Mouse (Mus musculus): ENCODE results near the gene Lig1. TPM values are rescaled to one million over a fixed set of nuclear protein-coding genes. Genes with fewer than 3 reads are reported as not detected.

Lig1 gene
- polyA plus RNA-seq, 1 experiment from 2014 or later, result 41.7 TPM

DNA sequence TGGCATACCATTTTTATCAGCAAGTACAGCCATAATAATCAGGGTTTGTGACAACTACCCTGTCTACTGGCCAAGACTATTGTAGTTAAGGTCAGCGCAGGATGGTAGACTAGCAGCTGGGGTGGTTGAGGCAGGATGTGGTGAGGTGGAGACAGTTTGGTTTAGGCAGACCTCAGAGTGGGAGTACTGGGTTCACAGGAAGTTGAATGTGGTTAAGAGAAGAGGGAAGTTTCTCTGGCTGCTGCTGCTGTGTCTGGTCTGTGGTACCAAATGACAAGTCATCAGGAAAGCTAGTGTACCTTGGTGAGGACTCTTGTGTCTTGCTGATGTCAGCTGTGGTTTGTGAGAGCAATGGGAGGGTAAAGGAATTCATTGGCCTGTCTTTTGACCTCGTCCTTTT, 25.7 kb downstream of the Lig1 start:
- no peaks in the 10 kb centered on the region for H3K9me3 ChIP-seq (ENCODE audit: control insufficient read depth, low read length)
- H3K9ac ChIP-seq (replicated peaks; ENCODE audit: low read depth, low read length), result no peak overlapping the region
- no peaks in the 10 kb centered on the region for H3K27me3 ChIP-seq (replicated peaks; ENCODE audit: control insufficient read depth, insufficient read depth, low read length)
- peaks cover 9% of the 10 kb centered on the region for H3K36me3 ChIP-seq (ENCODE audit: control insufficient read depth, insufficient read depth)
- H3K27ac ChIP-seq (ENCODE audit: low read length), result no peak overlapping the region
- no peak for ATAC-seq
- WGBS, result 86% methylated on average over 2 of the region's 2 CpGs
- H3K4me2 ChIP-seq (ENCODE audit: low read length), result no peak overlapping the region
- H3K4me3 ChIP-seq (replicated peaks; ENCODE audit: low read length), result no peak overlapping the region
- H3K4me1 ChIP-seq (replicated peaks; ENCODE audit: control insufficient read depth, insufficient read depth, low read length), result no peaks in the 10 kb centered on the region

DNA sequence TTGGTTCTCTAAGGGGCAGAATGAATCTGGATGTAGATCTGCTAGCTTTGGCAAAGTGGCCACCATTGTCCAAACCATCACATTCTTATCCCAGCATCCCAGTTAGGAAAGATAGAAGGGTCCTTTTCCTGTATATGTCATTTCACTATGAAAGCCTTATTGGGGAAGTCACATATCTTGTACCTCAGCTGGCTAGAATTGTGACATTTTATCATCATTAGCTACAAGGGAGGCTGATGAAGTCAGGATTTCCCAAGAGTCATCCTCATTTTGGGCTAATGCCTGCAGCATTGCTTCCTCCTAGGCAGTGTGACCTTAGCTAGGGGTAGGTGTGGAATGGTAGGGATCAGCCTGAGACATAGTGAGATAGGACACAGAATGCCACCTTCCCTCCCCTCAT, 26.3 kb downstream of the Lig1 start:
- no peak overlapping the region for H3K4me2 ChIP-seq (ENCODE audit: low read length)
- no peak for ATAC-seq
- no peak overlapping the region for H3K9ac ChIP-seq (replicated peaks; ENCODE audit: low read depth, low read length)
- no peaks in the 10 kb centered on the region for H3K27me3 ChIP-seq (replicated peaks; ENCODE audit: control insufficient read depth, insufficient read depth, low read length)
- H3K36me3 ChIP-seq (ENCODE audit: control insufficient read depth, insufficient read depth), result peaks cover 11% of the 10 kb centered on the region
- H3K4me3 ChIP-seq (replicated peaks; ENCODE audit: low read length), result no peak overlapping the region
- H3K27ac ChIP-seq (ENCODE audit: low read length), result no peak overlapping the region
- H3K9me3 ChIP-seq (ENCODE audit: control insufficient read depth, low read length), result no peaks in the 10 kb centered on the region
- H3K4me1 ChIP-seq (replicated peaks; ENCODE audit: control insufficient read depth, insufficient read depth, low read length), result no peaks in the 10 kb centered on the region

DNA sequence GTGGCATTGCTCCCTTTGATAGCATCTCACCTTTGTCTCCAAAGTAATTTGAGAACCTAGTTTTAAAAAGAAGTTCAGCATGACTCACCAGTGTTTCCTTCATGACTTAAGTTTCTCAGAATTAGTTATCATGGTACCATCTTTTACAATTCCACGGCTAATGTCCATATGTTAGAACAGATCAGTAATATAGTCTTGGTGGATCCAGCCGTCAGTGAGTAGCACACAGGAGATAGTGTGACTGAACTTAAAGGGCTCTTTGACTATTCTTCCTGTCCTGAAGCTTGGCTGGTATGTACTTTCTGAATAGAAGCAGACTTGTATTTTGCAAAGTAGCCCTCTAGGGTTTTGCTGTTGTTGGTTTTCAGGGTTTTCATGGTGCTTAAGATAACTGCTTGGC, 32.3 kb downstream of the Lig1 start:
- no peak for ATAC-seq
- peaks cover 6% of the 10 kb centered on the region for H3K36me3 ChIP-seq (ENCODE audit: control insufficient read depth, insufficient read depth)
- no peak overlapping the region for H3K27ac ChIP-seq (ENCODE audit: low read length)

DNA sequence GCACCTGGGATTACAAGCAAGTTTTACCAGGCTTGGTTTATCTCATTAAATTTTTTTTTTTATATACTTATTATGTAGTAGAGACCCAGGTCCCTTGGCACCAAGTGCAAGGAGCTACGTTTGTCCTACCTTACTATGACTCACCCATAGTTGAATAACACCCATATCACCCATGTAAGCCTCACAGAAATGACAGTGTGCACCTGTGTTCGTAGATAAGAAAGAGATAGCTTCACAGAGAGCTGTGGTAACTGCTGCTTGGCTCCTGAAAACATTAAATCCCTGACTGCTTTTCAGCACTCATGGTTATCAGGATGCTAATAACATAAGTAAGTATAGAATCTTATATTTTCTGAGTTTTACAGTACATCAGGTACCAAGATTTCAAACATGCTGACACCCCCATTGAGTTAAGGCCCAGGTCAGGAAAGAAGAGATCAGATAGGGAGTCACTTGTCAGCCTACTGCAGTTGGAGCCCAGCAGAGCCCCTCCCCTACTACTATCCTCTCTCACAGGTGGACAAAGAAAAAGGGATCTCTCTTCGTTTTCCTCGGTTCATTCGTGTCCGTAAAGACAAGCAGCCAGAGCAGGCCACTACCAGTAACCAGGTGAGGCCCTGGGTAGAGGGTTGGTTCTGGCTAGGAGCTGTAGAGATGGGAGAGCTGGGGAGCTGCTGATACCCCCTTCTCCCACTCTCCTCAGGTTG, 33.6 kb downstream of the Lig1 start:
- Histone ChIP-seq H3K9me3 (ENCODE audit: control insufficient read depth, low read length) (no peaks in the 10 kb centered on the region), H3K36me3 (ENCODE audit: control insufficient read depth, insufficient read depth) (peaks cover 6% of the 10 kb centered on the region), H3K4me2 (ENCODE audit: low read length) (no peak overlapping the region), H3K9ac (replicated peaks; ENCODE audit: low read depth, low read length) (no peak overlapping the region), H3K4me3 (replicated peaks; ENCODE audit: low read length) (no peak overlapping the region), H3K27me3 (replicated peaks; ENCODE audit: control insufficient read depth, insufficient read depth, low read length) (no peaks in the 10 kb centered on the region), H3K4me1 (replicated peaks; ENCODE audit: control insufficient read depth, insufficient read depth, low read length) (no peaks in the 10 kb centered on the region), H3K27ac (ENCODE audit: low read length) (no peak overlapping the region)
- 94% methylated on average over 6 of the region's 6 CpGs for WGBS
- no peak for ATAC-seq

More for the DNA sequence above, 32.3 kb downstream of the Lig1 start:
- Histone ChIP-seq H3K27me3 (replicated peaks; ENCODE audit: control insufficient read depth, insufficient read depth, low read length) (no peaks in the 10 kb centered on the region), H3K9me3 (ENCODE audit: control insufficient read depth, low read length) (no peaks in the 10 kb centered on the region), H3K4me1 (replicated peaks; ENCODE audit: control insufficient read depth, insufficient read depth, low read length) (no peaks in the 10 kb centered on the region), H3K4me3 (replicated peaks; ENCODE audit: low read length) (no peak overlapping the region), H3K4me2 (ENCODE audit: low read length) (no peak overlapping the region), H3K9ac (replicated peaks; ENCODE audit: low read depth, low read length) (no peak overlapping the region)
- 99% methylated on average over 2 of the region's 2 CpGs for WGBS

DNA sequence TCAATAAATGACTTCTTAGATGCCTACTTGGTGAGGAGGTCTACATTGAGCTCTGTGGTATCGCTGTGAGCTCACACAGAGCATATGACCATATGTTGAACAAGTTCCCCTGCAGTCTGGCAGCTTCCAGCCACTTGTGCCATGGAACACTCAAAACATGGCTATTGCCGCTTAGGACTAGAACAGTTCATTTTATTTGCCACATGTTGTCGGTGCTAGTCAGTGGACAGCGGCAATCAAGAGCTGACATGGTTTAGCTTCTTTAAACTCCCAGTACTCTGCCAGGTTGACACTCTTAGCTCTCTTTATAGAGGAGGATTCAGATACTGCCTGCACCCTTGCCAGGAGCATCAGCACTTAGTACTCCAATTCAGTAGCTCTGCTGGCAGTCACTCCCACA, 34.3 kb downstream of the Lig1 start:
- Histone ChIP-seq H3K27ac (ENCODE audit: low read length) (no peak overlapping the region), H3K4me3 (replicated peaks; ENCODE audit: low read length) (no peak overlapping the region), H3K36me3 (ENCODE audit: control insufficient read depth, insufficient read depth) (peaks cover 3% of the 10 kb centered on the region), H3K4me2 (ENCODE audit: low read length) (no peak overlapping the region), H3K4me1 (replicated peaks; ENCODE audit: control insufficient read depth, insufficient read depth, low read length) (no peaks in the 10 kb centered on the region), H3K9ac (replicated peaks; ENCODE audit: low read depth, low read length) (no peak overlapping the region), H3K9me3 (ENCODE audit: control insufficient read depth, low read length) (no peaks in the 10 kb centered on the region), H3K27me3 (replicated peaks; ENCODE audit: control insufficient read depth, insufficient read depth, low read length) (no peaks in the 10 kb centered on the region)
- 93% methylated on average over 4 of the region's 4 CpGs for WGBS
- no peak for ATAC-seq

DNA sequence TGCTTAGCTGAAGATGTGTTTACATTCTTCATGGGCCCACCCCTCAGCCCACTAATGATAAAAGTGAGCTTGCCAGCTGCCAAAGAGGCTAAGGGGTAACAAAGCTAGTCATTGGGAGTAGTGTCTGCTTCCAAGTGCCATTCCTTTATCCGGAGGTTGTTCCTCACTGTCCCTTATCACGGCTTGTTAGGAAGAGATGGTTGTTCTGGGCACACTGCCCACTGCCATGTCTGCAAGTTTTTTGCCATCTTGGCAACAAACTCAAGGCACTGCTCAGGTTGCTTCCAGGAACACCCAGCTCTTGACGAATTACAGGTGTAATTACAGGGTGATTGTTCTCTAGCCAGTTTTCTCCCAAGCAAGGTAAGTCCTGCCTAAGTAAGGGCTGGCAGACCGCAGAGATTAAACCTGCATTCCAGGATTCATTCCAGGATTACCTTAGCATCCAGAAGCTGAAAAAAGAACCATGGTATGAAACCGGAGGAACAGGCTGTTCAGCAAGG, 37.1 kb downstream of the Lig1 start:
- Histone ChIP-seq H3K9me3 (ENCODE audit: control insufficient read depth, low read length) (no peaks in the 10 kb centered on the region), H3K4me1 (replicated peaks; ENCODE audit: control insufficient read depth, insufficient read depth, low read length) (no peaks in the 10 kb centered on the region), H3K4me2 (ENCODE audit: low read length) (no peak overlapping the region), H3K27ac (ENCODE audit: low read length) (no peak overlapping the region), H3K27me3 (replicated peaks; ENCODE audit: control insufficient read depth, insufficient read depth, low read length) (no peaks in the 10 kb centered on the region), H3K9ac (replicated peaks; ENCODE audit: low read depth, low read length) (no peak overlapping the region), H3K4me3 (replicated peaks; ENCODE audit: low read length) (no peak overlapping the region), H3K36me3 (ENCODE audit: control insufficient read depth, insufficient read depth) (no peaks in the 10 kb centered on the region)
- no peak for ATAC-seq
- 65% methylated on average over 5 of the region's 5 CpGs for WGBS

DNA sequence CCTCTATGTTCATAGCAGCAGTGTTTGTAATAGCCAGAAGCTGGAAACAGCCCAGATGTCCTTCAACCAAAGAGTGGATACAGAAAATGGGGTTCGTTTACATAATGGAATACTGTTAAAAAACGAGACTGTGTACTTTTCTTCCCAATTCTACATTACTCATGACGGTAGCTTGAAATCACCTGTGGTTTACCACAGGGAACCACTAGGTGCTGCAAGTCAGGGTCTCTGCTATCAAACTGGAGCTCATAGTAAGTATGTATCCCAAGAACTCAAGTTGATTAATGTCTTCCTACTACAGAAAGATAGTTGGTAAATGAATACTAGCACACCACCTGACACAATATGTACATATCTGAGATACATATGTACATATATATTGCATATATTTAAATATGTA, 44.3 kb downstream of the Lig1 start:
- Histone ChIP-seq H3K9ac (replicated peaks; ENCODE audit: low read depth, low read length) (no peak overlapping the region), H3K9me3 (ENCODE audit: control insufficient read depth, low read length) (no peaks in the 10 kb centered on the region), H3K27ac (ENCODE audit: low read length) (no peak overlapping the region), H3K4me1 (replicated peaks; ENCODE audit: control insufficient read depth, insufficient read depth, low read length) (no peaks in the 10 kb centered on the region), H3K36me3 (ENCODE audit: control insufficient read depth, insufficient read depth) (no peaks in the 10 kb centered on the region; the same call in 1 of the 2 replicates), H3K27me3 (replicated peaks; ENCODE audit: control insufficient read depth, insufficient read depth, low read length) (no peaks in the 10 kb centered on the region), H3K4me2 (ENCODE audit: low read length) (no peak overlapping the region), H3K4me3 (replicated peaks; ENCODE audit: low read length) (no peak overlapping the region)
- WGBS, result 89% methylated on average over 3 of the region's 3 CpGs
- no peak for ATAC-seq

DNA sequence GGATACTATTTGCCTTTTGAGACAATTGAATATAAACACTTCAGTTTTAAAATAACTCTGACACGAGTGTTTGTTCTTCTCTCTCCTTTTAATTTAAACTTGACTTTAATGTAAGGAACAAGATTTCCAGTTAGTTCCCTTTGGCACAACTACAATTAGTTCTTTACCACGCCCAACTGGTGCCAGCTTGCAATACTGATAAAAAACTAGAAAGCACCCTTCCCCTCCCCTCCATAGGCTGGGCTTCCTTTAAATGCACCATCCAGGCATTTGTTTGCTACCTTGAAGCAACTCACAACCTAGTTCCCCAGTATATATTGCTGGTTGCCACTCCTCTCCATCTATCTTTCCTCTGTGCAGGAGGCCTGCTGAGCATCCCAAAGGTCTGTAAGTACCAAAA, 47.2 kb downstream of the Lig1 start, which contains the start of gene Pla2g4c:
Gene Pla2g4c, plus strand, starts transcription at position 340 of the 400 bp plus-strand sequence.
- no peaks in the 10 kb centered on the region for H3K9me3 ChIP-seq (ENCODE audit: control insufficient read depth, low read length)
- WGBS, result 87% methylated on average over 2 of the region's 2 CpGs
- no peak for ATAC-seq
- H3K4me3 ChIP-seq (replicated peaks; ENCODE audit: low read length), result no peak within 1 kb of the TSS
- no peak within 1 kb of the TSS for H3K4me2 ChIP-seq (ENCODE audit: low read length)
- H3K4me1 ChIP-seq (replicated peaks; ENCODE audit: control insufficient read depth, insufficient read depth, low read length), result no peaks in the 10 kb centered on the region
- no peak within 1 kb of the TSS for H3K27ac ChIP-seq (ENCODE audit: low read length)
- no peaks in the 10 kb centered on the region; the same call in 1 of the 2 replicates for H3K36me3 ChIP-seq (ENCODE audit: control insufficient read depth, insufficient read depth)
- no peaks in the 10 kb centered on the region for H3K27me3 ChIP-seq (replicated peaks; ENCODE audit: control insufficient read depth, insufficient read depth, low read length)
- H3K9ac ChIP-seq (replicated peaks; ENCODE audit: low read depth, low read length), result no peak within 1 kb of the TSS

DNA sequence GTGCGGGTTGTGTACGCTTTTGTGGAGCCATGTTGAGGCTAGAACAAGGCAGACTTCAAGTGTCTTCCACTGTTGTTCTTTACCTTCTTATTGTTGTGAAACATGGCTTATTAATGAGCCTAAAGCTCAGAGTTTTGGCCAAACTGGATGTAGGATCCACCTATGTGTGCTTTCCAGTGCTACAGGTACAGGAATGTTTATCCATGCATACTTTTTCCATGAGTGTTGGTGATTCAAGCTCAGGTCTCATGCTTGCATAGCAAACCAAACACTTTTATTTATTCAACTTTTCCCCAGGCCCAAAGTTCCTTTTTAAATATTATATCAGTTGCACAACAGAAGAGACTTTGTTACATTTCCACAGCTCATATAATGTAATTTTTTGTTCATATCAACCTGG, 53.5 kb downstream of the Lig1 start:
- no peak for ATAC-seq
- H3K9me3 ChIP-seq (ENCODE audit: control insufficient read depth, low read length), result no peaks in the 10 kb centered on the region
- H3K4me2 ChIP-seq (ENCODE audit: low read length), result no peak overlapping the region
- 100% methylated on average over 2 of the region's 2 CpGs for WGBS
- no peaks in the 10 kb centered on the region for H3K36me3 ChIP-seq (ENCODE audit: control insufficient read depth, insufficient read depth)
- no peak overlapping the region for H3K4me3 ChIP-seq (replicated peaks; ENCODE audit: low read length)
- no peak overlapping the region for H3K27ac ChIP-seq (ENCODE audit: low read length)
- no peaks in the 10 kb centered on the region for H3K27me3 ChIP-seq (replicated peaks; ENCODE audit: control insufficient read depth, insufficient read depth, low read length)
- no peak overlapping the region for H3K9ac ChIP-seq (replicated peaks; ENCODE audit: low read depth, low read length)
- H3K4me1 ChIP-seq (replicated peaks; ENCODE audit: control insufficient read depth, insufficient read depth, low read length), result no peaks in the 10 kb centered on the region

DNA sequence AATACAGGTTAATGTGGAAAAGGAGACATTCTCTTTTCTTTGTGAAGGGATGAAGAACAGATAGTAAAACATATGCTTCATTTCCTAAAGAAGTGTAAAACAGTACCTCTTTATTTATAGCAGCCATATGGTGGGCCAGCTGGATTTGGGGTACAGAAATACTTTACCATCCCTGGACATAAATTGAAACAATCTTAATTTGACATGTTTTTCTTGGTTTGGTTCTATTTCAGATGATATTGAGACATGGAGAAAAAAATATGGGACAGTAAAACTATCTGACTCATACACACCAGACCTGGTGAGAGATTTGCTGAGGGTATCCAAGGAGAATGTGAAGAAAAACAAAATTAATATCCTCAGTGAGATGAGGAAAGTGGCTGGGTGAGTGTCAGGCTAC, 78.9 kb downstream of the Lig1 start:
- ATAC-seq, result no peak
- H3K27ac ChIP-seq (ENCODE audit: low read length), result no peak overlapping the region
- H3K4me2 ChIP-seq (ENCODE audit: low read length), result no peak overlapping the region
- H3K9me3 ChIP-seq (ENCODE audit: control insufficient read depth, low read length), result no peaks in the 10 kb centered on the region
- no peak overlapping the region for H3K9ac ChIP-seq (replicated peaks; ENCODE audit: low read depth, low read length)
- peaks cover 8% of the 10 kb centered on the region for H3K36me3 ChIP-seq (ENCODE audit: control insufficient read depth, insufficient read depth)
- H3K4me1 ChIP-seq (replicated peaks; ENCODE audit: control insufficient read depth, insufficient read depth, low read length), result no peaks in the 10 kb centered on the region
- H3K4me3 ChIP-seq (replicated peaks; ENCODE audit: low read length), result no peak overlapping the region
- H3K27me3 ChIP-seq (replicated peaks; ENCODE audit: control insufficient read depth, insufficient read depth, low read length), result no peaks in the 10 kb centered on the region

Data from forebrain, embryonic 16.5 days (tissue).